Mouse (Mus musculus) skeletal muscle tissue, adult 2 months (tissue): ENCODE data around the gene Psmd12.

ENCODE experiments used
- DNase-seq: peaks from one replicate; pipeline ENCODE4 v3.0.0-alpha.2; 2012; ENCODE audit warnings: low read depth, low spot score

Psmd12 gene

GRCm38 (mm10) chr11:107510362-107511269, 31.3 kb downstream of the Psmd12 start:
- peak; percentile 24 for DNase-seq

- peak; percentile 47 for DNase-seq
Measured at GRCm38 (mm10) chr11:107511954-107512353, 32.7 kb downstream of the Psmd12 start.

- no peak for DNase-seq
Measured at GRCm38 (mm10) chr11:107513047-107513446, 33.8 kb downstream of the Psmd12 start.

GRCm38 (mm10) chr11:107516387-107516786, 37.1 kb downstream of the Psmd12 start:
- DNase-seq: no peak

- DNase-seq: no peak
Measured at GRCm38 (mm10) chr11:107518645-107519429, 39.6 kb downstream of the Psmd12 start.

GRCm38 (mm10) chr11:107521153-107521552, 41.9 kb downstream of the Psmd12 start:
- DNase-seq: no peak

GRCm38 (mm10) chr11:107524966-107525365, 45.7 kb downstream of the Psmd12 start:
- no peak for DNase-seq

GRCm38 (mm10) chr11:107527632-107528031, 48.3 kb downstream of the Psmd12 start:
- no peak for DNase-seq

- DNase-seq: peak; percentile 14
Measured at GRCm38 (mm10) chr11:107529320-107529719, 50.0 kb downstream of the Psmd12 start.

- DNase-seq: no peak
Measured at GRCm38 (mm10) chr11:107531445-107531844, 52.2 kb downstream of the Psmd12 start.

GRCm38 (mm10) chr11:107532271-107532670, 53.0 kb downstream of the Psmd12 start:
- DNase-seq: no peak

GRCm38 (mm10) chr11:107538994-107539393, 59.7 kb downstream of the Psmd12 start:
- DNase-seq: no peak

- no peak for DNase-seq
Measured at GRCm38 (mm10) chr11:107540339-107540738, 61.1 kb downstream of the Psmd12 start.

- DNase-seq: no peak
Measured at GRCm38 (mm10) chr11:107545747-107546476, 66.6 kb downstream of the Psmd12 start.

GRCm38 (mm10) chr11:107546667-107547301, 67.5 kb downstream of the Psmd12 start:
- DNase-seq: no peak

- DNase-seq: peak; percentile 41
Measured at GRCm38 (mm10) chr11:107547351-107548203, 68.3 kb downstream of the Psmd12 start, which contains the start of gene Helz. TSS of gene Helz (plus strand) at chr11:107547930.

- DNase-seq: no peak
Measured at GRCm38 (mm10) chr11:107548204-107548975, 69.1 kb downstream of the Psmd12 start.
